Mouse (Mus musculus) G1E-ER4 (cell line): ENCODE data around the gene Ypel2. TPM values are rescaled to one million over a fixed set of nuclear protein-coding genes. Genes with fewer than 3 reads are reported as not detected.

Experiments used
- GATA1 ChIP-seq: IDR thresholded peaks from one replicate; pipeline ENCODE4 v1.8.0; 2012; ENCODE audit warnings: low read length, inconsistent platforms
- polyA plus RNA-seq: library from polyadenylated mRNA; stranded (reverse); fragments of >175 nt; gene quantifications from 2 replicates; pipeline ENCODE4 v1.2.3, GENCODE M21; 2012

The Ypel2 gene
- polyA plus RNA-seq, 1 experiment, result 3.1 TPM

DNA sequence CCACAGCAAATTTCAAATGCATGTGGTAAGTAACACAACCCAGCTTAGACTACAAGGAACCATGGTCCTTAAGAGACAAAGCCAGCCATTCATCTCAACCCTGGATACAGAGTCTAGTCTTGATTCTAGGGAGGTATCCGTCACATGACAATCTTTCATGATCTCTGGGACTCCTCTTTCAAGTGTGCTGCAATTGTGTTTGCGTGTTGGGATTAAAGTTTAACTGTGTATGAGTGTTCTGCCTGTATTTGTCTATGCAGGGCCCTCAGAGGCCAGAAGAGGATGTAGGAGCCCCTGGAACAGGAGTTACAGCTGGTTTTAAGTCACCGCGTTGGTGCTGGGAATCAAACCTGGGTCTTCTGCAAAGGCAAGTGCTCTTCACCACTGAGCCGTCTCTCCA, 16.3 kb downstream of the Ypel2 start:
- no peak for TF ChIP-seq GATA1

DNA sequence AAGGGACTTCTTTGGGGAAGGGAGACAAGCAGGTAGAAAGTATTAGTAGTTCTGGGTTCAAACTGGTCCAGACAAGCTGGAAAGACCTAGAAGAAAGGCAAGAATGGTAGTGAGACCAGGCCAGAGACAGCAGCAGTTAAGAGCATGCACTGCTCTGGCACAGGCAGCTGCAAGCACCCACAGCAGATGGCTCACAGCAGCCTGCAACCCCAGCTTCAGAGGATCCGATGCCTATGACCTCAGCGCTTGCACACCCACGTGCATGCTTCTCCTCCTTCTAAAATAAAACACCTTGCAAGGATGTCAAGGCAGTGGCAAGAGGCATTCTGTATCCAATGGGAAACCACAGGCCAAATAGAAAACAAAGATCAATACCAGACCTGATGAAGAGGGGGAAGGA, 19.1 kb downstream of the Ypel2 start:
- no peak for TF ChIP-seq GATA1

DNA sequence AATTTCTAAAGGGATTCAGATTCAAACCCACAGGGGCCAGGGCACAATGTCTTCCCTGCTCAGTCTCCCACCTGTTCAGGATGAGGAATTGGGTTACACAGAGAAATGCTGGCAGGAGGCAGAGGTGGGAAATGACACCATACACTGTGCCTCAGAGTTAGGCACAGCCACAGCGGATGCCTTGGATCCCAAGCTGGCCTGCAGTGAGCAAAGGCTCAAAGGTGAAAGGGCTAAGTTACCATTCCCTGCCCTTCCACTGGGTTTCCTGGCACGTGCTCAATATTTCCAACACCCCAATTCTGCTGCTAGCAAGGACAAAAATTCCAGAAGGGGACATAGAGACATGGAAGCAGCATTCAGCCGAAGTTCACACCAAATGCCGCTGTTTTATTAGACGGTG, 20.3 kb downstream of the Ypel2 start:
- TF ChIP-seq GATA1, result no peak

DNA sequence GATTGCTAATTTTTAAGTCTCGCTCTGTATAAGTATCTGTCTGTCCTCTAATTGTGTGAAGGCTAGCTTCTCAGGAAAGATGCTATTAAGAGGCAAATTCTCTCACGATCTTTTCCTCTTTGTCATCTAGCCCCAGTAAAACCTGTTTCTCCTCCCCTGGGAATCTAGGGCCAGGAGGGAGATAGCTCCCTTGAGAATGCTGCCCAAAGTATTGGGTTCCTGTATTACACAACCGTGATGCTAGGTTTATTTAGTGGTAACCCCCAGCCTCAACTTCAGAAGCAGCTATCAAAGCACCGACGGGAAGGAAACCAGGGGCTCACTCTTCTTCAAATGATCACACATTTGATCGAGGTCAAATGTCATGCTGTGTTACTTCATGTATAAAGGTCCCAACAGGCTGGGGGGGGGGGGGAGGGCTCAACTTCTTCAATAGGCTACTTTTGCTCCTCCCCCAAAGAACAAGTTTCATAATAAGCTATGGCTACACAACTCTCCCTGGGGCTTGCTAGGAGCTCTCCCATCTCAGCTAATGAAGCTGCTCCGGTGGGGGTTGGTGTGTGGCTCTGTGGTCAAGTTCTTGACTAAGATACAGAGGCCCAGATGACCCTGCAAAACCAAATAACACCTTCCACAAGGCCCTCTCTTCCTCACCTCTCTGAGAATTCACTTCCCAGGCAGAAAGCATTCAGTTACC, 22.3 kb downstream of the Ypel2 start:
- TF ChIP-seq GATA1, result no peak

DNA sequence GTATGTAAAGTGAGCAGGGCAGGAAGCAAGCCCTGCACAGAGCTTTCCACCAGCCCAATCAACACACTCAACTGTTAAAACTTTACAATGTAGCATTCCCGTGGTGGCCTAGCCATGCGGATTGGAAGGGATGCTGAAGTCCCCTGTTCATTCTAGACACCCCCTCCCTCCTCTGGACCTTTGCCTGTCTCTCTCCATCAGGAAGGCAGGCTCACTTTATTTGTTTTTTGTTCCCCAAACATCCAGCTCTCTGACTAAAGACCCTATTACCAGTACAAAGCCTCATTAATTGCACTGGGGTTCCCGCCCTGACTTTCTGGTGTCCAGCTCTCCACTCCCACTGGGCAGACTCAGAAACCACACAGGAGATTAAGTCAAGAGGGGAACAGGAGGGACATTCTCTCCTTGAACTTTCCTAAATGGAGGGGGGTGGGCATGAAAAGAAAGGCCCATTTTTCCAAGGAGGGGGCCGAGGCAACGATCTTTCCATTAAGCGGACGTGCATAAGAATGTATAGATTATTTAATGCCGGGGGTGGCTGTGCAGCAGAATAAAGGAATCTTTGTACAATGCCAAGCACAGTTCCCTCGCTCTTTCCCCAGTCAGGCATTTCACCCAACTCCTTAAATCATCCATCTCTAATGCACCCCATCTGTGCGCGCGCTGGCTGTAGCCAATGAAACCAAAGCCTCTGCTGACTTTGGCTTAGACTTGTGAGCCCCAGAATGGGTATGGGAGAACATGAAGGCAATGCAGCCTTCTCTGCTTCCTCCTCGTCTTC, 24.3 kb downstream of the Ypel2 start:
- TF ChIP-seq GATA1, result no peak

DNA sequence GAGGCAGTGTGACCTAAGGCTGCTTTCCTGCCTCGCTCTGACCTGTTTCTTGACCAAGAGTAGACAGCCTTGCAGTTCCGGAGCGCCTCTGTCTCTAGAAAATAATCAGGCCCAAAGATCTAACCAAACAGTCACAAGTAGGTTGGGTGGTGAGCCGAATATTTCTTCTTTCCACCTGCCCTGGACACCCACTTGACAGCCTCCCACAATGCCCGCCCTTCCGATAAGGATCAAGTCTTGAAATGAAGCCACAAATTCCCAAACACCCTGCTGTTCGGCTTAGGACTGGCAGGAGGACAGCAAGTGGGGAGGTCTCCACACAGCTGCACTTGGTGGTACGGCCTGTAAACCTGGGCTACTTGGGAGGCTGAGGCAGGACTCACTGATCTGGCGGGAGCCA, 26.0 kb downstream of the Ypel2 start:
- TF ChIP-seq GATA1, result no peak

DNA sequence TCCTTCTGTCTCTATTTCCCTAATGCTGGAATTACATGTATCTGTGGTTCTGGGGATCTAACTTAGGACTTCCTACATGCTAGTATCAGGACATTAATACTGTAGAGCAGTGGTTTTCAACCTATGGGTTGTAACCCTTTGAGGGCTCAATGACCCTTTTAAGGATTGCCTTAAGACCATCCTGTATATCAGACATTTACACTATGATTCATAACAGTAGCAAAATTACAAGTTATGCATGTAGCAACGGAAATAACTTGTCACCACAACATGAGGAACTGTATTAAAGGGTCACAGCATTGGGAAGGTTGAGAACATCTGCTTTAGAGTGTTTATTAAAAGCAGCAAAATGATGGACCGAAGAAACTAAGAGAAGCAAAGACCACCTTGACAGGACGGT, 26.8 kb downstream of the Ypel2 start:
- TF ChIP-seq GATA1, result no peak

DNA sequence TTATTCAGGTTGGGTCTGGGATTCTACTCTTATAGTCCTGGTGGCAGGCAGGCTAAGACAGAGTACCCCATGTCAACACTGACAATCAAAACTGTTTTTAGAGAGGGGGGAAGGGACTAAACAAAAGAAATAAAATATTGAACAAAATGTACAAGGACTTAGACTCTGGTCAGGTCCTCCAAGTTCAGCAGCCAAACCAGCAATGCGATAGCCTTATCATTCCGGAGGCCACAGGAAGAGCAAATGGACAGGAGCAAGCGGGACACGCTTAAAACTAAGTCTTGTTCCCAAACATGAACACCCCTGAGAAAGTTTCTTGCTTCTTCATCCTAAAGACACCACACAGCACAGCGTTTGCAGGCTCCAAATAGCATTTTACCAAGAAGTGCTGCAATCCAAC, 28.4 kb downstream of the Ypel2 start:
- TF ChIP-seq GATA1, result no peak

DNA sequence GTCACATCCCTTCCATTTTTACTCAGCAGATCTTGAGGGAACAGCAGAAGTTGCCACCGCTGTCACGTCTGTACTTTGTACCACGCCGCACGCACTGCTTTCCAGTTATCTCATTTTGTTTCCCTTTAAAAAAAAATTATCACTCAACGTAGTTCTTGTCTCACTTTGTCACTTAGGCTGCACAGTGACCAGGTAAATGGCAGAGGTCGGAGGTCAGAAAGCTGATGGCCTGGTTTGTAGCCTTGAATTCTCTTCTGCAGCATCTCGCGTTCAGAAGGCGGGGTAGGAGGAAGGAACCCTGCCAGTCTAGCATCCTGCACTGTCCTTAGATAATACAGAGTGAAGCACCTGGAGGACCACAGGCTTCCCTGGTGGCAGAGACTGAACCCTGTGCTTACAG, 29.8 kb downstream of the Ypel2 start:
- TF ChIP-seq GATA1, result no peak

DNA sequence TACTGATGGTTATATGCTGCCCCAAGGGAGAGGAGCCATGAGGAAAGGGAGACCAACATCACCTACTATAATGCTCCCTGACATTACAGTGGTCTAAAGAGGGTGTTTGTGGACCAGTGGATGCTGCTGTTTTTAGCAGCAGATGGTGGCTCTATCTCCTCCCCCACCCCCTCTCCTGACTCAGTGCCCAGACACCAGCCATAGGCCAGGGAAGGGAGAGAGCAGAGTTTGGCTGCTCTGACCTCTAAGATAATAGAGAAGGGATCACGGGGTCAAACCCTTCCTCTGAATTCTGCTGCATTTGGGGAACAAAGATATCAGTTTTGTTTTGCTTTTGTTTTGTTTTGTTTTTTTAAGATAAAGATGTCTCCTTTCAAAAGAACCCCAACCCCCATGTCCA, 30.5 kb downstream of the Ypel2 start:
- no peak for TF ChIP-seq GATA1

DNA sequence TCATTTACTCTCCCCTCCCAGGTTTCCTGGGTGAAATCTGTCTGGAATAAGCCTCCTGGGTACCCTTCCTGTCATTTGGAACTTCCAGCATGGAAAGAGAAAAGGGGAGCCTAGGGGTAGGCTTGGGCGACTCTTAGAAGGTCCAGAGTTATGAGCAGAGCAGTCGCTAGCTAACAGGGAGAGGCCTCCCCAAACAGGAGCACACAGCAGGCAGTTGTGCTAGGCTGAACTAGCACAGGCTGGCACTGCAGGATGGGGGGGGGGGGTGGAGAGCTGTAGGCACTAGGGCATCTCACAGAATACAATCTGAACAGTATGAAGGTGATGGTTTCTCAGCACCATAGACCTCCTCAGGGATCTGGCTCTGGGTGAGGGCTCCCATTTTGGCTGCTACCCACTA, 31.1 kb downstream of the Ypel2 start:
- no peak for TF ChIP-seq GATA1

DNA sequence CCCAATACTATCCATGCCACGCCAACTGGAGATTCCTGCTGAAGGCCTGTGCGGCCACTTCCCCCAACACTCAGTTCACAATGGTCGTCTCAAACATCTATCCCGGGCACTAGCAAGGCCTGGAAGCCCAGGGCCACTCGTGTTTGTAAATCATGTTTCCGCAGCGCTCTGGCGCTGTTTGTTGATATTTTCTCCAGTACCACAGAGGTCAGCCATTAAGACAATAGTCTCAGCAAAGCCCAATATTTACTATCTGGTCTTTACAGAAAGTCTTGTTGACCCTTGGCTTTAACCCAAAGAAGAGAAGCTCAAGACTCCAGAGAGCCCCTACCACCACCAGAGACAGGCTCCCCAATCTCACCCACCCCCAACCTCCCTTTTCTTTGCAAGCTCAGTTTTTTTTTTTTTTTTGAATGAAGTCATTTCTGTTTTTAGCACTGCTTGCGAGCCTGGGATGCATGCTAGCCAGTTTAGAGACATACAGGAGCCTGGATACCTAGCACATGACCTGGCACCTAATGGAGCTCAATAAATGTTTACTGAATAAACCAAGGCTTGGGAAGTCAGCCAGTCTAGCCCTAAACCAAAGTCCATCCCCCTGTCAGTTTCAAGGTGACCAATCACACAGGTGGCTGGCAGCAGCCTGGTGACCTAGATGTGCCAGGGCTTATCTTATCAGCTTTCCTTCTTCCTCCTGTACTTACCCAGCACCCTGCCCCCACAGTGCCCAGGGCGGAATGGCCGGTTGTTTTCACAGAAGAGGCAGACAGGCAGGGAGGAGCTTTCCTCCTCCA, 31.8 kb downstream of the Ypel2 start:
- TF ChIP-seq GATA1, result no peak

DNA sequence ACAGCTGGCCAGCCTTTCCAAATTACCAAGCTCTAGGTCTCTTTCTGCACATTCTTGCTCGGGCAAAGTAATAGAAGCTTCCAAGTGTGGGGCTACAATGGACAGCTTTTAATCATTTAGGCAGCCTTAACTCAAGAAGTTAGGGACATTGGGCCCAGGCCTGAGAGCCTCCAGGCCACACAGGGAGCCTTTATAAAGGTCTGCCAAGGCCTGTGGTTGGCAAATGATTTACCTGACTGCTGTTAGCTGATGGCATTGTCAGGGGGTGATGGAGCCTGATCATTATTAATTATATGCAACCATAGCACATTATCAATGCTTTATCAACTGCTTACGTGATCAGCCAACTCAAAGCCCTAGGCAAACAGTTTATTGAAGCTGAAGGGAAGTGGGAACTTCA, 33.2 kb downstream of the Ypel2 start:
- TF ChIP-seq GATA1, result no peak

DNA sequence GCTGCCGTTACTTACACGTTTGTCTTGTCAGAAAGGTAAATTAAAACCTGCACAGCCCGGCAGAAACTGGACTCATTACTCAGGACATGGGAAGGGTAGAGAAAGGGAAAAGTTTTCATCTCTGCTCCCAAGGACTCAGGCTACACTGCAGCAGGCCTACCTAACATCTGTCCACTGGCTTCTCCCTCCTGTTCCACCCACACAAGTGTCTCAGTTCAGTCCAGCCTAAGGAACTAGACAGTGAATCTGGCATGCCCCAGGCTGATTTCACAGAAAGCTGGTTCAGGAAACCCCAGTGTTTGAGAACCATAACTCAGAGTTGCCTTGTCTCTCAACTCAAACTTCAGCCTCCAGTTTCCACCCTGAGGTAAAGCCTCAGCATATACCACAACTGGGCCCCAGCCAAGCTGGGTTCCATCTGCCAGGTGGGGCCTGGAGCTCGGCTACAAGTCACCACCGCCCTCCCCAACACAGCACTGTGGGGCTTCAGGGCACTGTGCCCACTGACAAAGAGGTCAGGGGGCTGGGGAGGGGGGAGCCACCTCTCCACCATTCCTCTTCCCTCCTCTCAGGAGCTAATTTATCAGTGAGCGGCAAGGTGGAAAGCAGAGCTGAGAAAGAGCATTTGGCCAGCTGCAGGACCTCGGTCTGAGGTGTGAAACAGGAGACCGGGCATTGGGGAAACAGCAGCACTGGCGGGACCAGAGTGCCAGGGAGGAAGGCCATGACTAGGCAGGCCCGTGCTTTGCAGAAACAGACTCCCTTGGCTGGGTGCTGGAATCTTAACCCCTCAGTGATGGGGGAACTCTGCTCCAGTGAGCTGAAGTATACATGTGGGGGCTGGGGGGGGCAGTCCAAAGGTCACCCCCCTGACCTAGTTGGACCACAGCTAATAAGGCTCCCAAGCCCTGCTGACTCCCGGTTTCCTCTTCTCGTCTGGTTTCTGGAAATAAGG, 34.5 kb downstream of the Ypel2 start:
- no peak for TF ChIP-seq GATA1

DNA sequence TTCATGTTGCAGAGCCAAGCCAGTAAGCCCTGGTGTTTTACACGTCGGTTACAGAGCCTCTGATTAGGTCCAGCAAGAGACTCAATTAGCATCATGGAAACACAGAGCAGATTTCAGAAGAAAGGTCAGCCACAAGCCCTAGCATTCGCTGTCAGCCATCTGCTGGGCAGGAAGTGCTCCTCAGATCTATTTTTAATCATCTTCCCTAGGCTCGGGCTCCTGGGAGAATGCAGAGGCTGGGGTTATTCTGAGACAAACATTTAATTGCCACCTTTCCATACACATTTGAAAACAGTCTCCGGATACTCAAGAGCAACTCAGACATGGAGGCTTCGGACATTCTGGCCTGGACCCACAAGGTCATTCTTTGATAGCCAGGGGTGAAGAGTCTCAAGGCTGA, 35.3 kb downstream of the Ypel2 start:
- TF ChIP-seq GATA1, result no peak
